Mouse (Mus musculus) central nervous system, embryonic 14 days (tissue): ENCODE measurements around the gene Cyb5d2. TPM values are rescaled to one million over a fixed set of nuclear protein-coding genes. Genes with fewer than 3 reads are reported as not detected.

ENCODE experiments used
- polyA plus RNA-seq: library from polyadenylated mRNA; depleted of rRNA; stranded (reverse); fragments of >200 nt; gene quantifications from 2 replicates; pipeline ENCODE4 v1.2.3, GENCODE M21; 2012; rRNA removed

The Cyb5d2 gene
- 4.3 and 4.8 TPM in 2 replicates for polyA plus RNA-seq

DNA sequence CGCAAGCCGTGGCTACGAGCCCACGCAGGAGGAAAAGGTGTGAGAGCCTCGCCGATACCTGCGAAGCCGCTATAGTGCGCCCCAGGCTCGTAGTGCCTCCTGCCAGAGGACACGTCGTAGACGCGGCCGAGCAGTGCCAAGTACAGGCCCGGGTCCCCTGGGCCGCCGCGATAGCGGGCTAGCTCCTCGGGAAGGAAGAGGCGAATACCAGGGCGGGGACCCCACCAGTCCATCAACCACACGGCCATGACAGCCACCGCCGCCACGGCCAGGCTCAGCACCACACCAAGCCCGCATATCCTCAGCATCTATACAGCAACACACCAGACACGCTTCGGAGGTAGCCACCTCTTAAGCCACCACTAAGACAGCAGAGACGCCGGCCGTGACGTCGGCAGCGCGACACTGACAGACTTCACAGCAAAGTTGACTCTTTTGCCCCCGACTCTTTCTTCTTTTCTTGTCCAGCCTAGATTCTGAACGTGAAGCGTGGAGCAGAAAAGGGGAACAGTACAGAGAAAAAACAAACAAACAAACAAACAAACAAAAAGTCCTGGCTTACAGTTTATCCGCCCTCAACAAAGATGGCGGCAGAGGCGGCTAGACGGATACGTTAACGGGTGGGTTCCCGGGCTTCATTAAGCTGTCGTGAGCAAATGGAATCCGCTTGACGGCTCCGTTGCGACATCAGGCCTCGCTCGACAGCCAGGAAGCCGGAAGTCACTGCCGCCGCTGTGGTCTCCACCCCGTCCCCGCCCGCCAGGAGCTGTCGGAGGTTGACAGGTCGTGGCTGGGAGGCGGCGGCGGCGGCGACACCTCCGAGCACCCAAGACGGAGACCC is at the start of gene Cyb5d2, which contains the start of gene Zzef1:
Gene Cyb5d2 (minus strand): TSS at position 688 of the 841 bp plus-strand sequence.
Gene Zzef1 (plus strand): TSS at position 772 of the 841 bp plus-strand sequence.

Other genes with a start within 250 kb of the Cyb5d2 start
- 0.14 and 0.24 TPM in 2 replicates for gene Spns3, start 245.6 kb downstream of the Cyb5d2 start, polyA plus RNA-seq
- 45.2 and 50.6 TPM in 2 replicates for gene Ube2g1, start 188.9 kb downstream of the Cyb5d2 start, polyA plus RNA-seq
- 40.2 and 41.9 TPM in 2 replicates for gene Ankfy1, start 106.1 kb downstream of the Cyb5d2 start, polyA plus RNA-seq
- gene Zzef1, start 84 bp upstream of the Cyb5d2 start, polyA plus RNA-seq: 29.3 and 33.0 TPM in 2 replicates
- 1.2 and 1.8 TPM in 2 replicates for gene Atp2a3, start 165.0 kb upstream of the Cyb5d2 start, polyA plus RNA-seq
- gene P2rx1, start 203.0 kb upstream of the Cyb5d2 start, polyA plus RNA-seq: 0.36 and 0.37 TPM in 2 replicates
- gene Camkk1, start 222.9 kb upstream of the Cyb5d2 start, polyA plus RNA-seq: 18.1 and 18.8 TPM in 2 replicates